Mouse (Mus musculus): ENCODE measurements at regions not wholly inside any gene's neighbourhood (a gene's known extent, or its start where the extent isn't known, plus 50 kb on each side); places are given as distances from the start of the nearest gene placed in this dataset.
A peak's percentile ranks its signal among the peaks of the same experiment; 100 is the strongest.

DNA sequence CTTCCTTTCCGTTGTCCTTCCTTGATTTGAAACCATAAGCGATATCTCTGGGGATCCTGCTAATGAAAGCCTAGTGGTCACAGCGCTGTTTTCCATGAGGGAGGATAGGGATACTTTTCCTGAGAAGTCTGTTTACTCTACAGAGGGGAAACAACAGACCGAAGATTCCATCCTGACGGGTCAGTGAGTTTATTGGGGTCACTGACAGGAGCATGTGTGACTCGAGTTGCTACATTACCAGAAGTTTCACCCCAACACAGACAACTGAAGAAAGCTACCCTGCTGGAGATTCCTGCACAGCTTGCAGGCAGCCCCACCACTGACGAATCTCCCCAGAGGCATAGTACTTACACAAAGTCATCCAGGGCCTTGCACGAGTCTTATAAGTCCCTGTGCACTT lies 291.0 kb downstream of the Irs2 start:
- no peak for DNase-seq (ENCODE audit: low read depth, low spot score)

DNA sequence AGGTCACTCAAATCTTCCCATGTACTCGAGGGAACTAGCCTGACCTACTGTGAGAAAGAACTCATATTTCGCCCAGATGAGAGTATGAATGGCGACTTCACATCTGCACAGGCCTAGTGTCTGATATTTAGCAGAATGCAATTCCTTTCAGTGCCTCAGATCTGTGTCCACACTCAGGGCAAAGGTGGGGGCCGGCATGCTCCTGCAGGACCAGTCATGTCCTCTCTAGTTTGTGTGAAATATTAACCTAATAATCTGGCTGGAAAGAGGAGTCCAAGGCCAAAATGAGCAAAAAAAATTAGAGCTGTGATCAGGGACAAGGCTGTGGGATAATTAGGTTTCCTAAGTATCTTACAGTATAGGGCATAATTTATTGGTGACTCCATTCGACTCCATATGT lies 292.1 kb downstream of the Irs2 start:
- no peak for DNase-seq (ENCODE audit: low read depth, low spot score)

GRCm38 (mm10) chr8:10713515-10714042 lies 294.7 kb downstream of the Irs2 start:
- DNase-seq (ENCODE audit: low read depth, low spot score): no peak

DNA sequence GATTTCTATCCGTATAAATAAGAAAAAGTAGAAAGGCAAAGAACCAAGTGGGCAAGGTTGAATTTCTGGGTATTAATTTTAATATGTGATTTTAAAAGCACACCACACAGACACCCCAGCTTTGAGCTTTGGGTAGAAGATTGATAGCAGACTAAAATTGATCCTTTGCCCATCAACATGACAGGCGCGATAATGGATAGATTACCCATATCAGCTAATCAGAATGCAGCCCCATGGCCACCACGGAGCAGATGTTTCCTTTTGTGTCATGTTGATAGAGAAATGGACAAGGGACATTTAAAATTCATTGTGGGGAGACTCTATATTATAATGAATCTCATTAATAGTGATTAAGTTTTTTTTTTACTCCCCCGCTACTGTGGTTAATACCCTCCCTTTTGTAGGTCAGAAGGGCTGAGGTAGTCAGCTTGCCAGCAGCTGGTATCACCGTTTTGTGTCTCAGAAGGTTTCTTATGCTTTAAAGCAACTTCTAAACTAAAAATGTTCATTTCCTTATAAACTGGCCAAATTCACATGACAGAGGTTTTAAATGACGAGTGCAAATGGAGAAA lies 296.1 kb downstream of the Irs2 start:
- DNase-seq (ENCODE audit: low read depth, low spot score): no peak

DNA sequence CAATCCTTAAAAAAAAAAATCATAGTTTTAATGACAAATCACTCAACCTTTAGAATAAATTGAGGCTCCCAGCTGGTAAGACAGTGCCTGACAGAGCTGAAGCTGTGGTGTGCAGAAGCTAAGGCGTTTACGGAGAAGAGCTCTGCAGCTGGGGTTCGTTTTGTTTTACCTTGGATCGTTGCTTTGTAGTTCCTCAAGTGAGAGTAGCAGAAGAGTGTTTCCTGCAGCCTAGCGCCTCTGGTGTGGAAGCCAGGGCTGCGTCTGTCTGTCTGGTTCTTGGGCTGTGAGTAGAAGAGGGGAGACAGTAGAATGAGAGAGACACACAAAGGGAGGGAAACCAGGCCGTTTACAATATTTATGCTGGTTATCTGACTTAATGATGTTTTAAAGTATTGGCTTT lies 296.8 kb downstream of the Irs2 start:
- DNase-seq (ENCODE audit: low read depth, low spot score): no peak

- DNase-seq (ENCODE audit: low read depth, low spot score): no peak
Observed at GRCm38 (mm10) chr8:10708509-10708908, 299.7 kb downstream of the Irs2 start.

DNA sequence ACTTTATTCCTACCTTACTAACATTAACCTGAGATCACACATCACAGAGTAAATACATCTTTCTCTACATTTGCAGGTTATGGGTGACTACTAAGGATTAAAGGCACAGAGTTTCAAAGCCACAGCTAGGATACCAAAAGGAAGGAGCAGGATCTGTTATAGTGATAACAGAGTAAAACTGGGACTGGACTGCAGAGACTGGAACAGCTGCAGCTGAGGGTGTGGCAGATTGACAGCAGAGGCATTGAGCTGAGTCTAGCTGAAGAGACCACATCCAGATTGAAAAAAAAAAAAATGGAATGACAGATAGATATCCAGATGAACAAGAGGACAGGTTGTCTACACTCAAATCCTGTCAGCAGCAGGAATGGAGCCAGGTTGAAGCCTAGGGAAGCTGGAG lies 301.1 kb downstream of the Irs2 start:
- DNase-seq (ENCODE audit: low read depth, low spot score): no peak

DNA sequence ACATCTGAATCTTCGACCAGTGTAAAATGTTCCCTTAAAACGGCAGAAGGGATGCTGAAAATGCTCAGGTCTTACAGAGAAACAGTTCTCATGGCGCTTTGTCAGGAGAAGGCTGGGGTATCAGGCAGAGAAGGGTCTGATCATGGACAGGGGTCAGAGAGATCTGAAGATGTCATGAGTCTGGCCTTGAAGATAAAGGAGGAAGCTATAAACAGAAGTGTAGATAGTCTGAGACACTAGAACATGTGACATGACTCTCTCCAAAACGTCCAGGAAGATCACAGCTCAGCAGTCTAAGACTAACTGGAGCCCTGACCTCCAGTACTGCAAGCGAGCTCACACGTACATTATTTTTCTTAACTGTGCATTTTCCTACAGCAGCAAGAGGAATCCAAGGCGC lies 302.3 kb downstream of the Irs2 start:
- DNase-seq (ENCODE audit: low read depth, low spot score): no peak

DNA sequence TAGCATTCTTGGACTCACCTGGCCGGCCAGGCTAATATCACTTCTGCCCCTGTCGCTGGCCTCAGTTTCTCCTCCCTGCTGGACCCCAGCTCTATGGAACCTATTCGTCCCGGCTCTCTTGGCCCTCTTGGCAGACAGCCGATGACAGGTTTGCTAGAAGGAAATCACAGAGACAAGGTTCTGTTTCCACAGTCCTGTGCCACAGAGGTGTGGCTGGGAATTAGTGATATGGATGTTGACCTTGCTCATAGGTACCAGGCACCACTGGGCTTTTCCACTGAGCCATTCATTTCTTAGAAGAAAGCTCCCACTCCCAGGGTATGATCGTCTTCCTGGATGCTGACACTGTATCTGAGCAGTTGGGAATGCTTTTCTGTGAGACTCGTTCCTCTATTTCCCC lies 305.5 kb downstream of the Irs2 start:
- no peak for DNase-seq (ENCODE audit: low read depth, low spot score)

GRCm38 (mm10) chr8:10702248-10702647 lies 306.0 kb downstream of the Irs2 start:
- DNase-seq (ENCODE audit: low read depth, low spot score): peak; percentile 9

DNA sequence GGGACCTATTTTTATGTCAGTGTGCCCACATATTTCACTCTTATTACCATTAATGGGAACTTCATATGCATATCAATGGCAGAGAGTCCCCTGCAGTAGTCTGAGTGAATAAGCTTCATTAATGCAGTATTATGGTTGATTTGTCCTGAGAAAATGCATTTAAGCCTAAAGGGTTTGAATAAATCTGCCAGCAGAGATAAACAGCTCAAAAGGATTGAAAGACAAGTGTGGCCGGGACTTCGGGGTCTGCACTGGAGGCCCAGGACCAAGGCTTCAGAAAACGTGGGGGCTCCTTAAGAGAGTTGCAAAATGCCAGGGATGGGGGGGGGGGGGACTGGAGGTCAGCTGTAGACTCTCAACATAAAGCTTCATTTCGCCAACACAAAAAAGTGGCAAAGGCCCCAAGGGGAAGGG lies 306.6 kb downstream of the Irs2 start:
- no peak for DNase-seq (ENCODE audit: low read depth, low spot score)

GRCm38 (mm10) chr8:10701226-10701625 lies 307.0 kb downstream of the Irs2 start:
- no peak for DNase-seq (ENCODE audit: low read depth, low spot score)

GRCm38 (mm10) chr8:10699669-10700068 lies 308.6 kb downstream of the Irs2 start:
- DNase-seq (ENCODE audit: low read depth, low spot score): no peak

GRCm38 (mm10) chr8:10695181-10695580 lies 313.1 kb downstream of the Irs2 start:
- no peak for DNase-seq (ENCODE audit: low read depth, low spot score)

GRCm38 (mm10) chr8:10690659-10691058 lies 317.6 kb downstream of the Irs2 start:
- DNase-seq (ENCODE audit: low read depth, low spot score): no peak

GRCm38 (mm10) chr8:10689881-10690280 lies 318.4 kb downstream of the Irs2 start:
- no peak for DNase-seq (ENCODE audit: low read depth, low spot score)

DNA sequence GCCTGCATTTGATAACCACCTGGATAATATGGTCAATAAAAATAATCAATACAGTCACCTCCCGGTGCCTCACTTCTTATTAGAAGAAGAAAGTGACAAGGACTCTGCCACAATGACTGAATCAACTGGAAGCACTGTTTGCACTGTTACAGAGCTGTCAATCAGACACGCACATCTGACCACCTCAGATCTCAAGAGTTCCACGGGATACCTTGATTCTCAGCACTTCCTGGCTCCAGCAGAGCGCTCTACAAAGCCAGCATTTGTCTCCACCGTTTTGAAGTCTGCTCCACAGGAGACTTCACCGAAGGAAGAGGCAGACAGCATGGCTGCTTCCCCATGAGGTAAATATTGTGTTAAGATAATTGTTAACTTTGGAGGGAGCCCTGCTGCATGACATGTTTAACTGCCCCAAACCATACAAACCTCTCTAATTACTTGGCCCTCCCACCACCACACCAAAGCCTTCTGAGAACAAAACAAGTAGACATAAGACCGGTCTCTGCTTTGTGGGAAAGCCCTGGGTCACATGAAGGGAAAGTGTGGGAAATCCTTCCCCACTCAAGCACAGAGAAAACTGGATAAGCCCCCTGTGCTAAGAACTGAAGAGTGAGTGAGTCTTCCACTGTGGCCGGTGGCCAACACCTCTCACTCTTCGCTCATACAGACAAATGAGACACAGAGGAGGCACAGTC lies 320.2 kb downstream of the Irs2 start:
- DNase-seq (ENCODE audit: low read depth, low spot score): no peak

Data from ZHBTc4 (cell line).